Mouse (Mus musculus): ENCODE measurements at regions not wholly inside any gene's neighbourhood (a gene's known extent, or its start where the extent isn't known, plus 50 kb on each side); places are given as distances from the start of the nearest gene placed in this dataset.

GRCm38 (mm10) chr3:150699990-150700389 lies 737.7 kb upstream of the Adgrl4 start:
- no peak overlapping the region for H3K27ac ChIP-seq
- H3K36me3 ChIP-seq, result no peaks in the 10 kb centered on the region
- no peaks in the 10 kb centered on the region for H3K9me3 ChIP-seq (replicated peaks)
- ATAC-seq (replicated peaks; ENCODE audit: low FRiP score), result no peak
- 68% methylated on average over 2 of the region's 2 CpGs for WGBS
- H3K9ac ChIP-seq, result no peak overlapping the region
- H3K4me1 ChIP-seq, result no peaks in the 10 kb centered on the region
- H3K4me2 ChIP-seq, result no peak overlapping the region
- H3K4me3 ChIP-seq (replicated peaks), result no peak overlapping the region
- H3K27me3 ChIP-seq, result no peaks in the 10 kb centered on the region

All from kidney, embryonic 15.5 days (tissue).